Mouse (Mus musculus): Measurements from ENCODE around the gene Sppl3.

- TF ChIP-seq HCFC1 (IDR thresholded peaks at IDR 0.05; ENCODE audit: borderline replicate concordance, insufficient read depth, low read length) = no peak
- no peak for TF ChIP-seq CHD2 (IDR thresholded peaks at IDR 0.05; ENCODE audit: low read depth, low read length)
- no peak for TF ChIP-seq ZC3H11A (IDR thresholded peaks at IDR 0.05; ENCODE audit: borderline replicate concordance, low read depth, low read length)
Observed at GRCm38 (mm10) chr5:115113244-115113643, 102.3 kb downstream of the Sppl3 start.
